Mouse (Mus musculus) CH12.LX (cell line): ENCODE results near the gene Lman1l. TPM values are rescaled to one million over a fixed set of nuclear protein-coding genes. Genes with fewer than 3 reads are reported as not detected.

Source experiments
- DNase-seq: peaks from one replicate; pipeline ENCODE4 v3.0.0-alpha.2; 2013; ENCODE audit errors: extremely low read depth
- H3K27ac ChIP-seq: 2 replicates; pipeline ENCODE4 v1.5.1; 2012; ENCODE audit warnings: low read depth, mild to moderate bottlenecking, control low read depth, moderate library complexity; ENCODE audit not compliant: insufficient read depth
- H3K27me3 ChIP-seq: replicated peaks from 2 replicates; pipeline ENCODE3; 2012; ENCODE audit warnings: inconsistent platforms
- H3K36me3 ChIP-seq, 2 experiments: replicated peaks in 1 of 2; 2 replicates each; pipeline versions ENCODE3 to v1.6.1; 2012; ENCODE audit warnings: inconsistent platforms in 1 of 2, low read length in 1 of 2, mild to moderate bottlenecking in 1 of 2, mixed read lengths in 1 of 2, moderate library complexity in 1 of 2; ENCODE audit not compliant: control insufficient read depth in 1 of 2, insufficient read depth in 1 of 2
- H3K4me1 ChIP-seq, 2 experiments: 2 replicates each; pipeline ENCODE4 v1.6.1; 2012; ENCODE audit warnings: inconsistent platforms in 1 of 2, moderate library complexity in 1 of 2; ENCODE audit not compliant: insufficient read depth in 2 of 2, control insufficient read depth in 1 of 2
- H3K4me2 ChIP-seq: 2 replicates; pipeline ENCODE4 v1.6.1; 2012; ENCODE audit warnings: low read depth, mild to moderate bottlenecking, control low read depth; ENCODE audit not compliant: poor library complexity, insufficient read depth, severe bottlenecking
- H3K4me3 ChIP-seq, 3 experiments: fragments of 150-350 bp in 1 of 3; sonication (generic) in 1 of 3; replicated peaks in 1 of 3; 2 replicates each; pipeline versions ENCODE3 to v1.5.1; 2011 to 2012; ENCODE audit warnings: low read depth in 2 of 3, low read length in 2 of 3, mild to moderate bottlenecking in 2 of 3, moderate library complexity in 2 of 3, control low read depth in 1 of 3, improper control_type of control experiment in 1 of 3, inconsistent platforms in 1 of 3, mixed read lengths in 1 of 3; ENCODE audit not compliant: poor library complexity in 1 of 3
- H3K79me2 ChIP-seq: replicated peaks from 2 replicates; pipeline ENCODE4 v1.6.1; 2012; ENCODE audit warnings: mild to moderate bottlenecking, moderate library complexity; ENCODE audit not compliant: control insufficient read depth, poor library complexity, insufficient read depth, severe bottlenecking; ENCODE audit errors: extremely low read depth
- H3K9ac ChIP-seq: 2 replicates; pipeline ENCODE4 v1.6.1; 2012; ENCODE audit warnings: low read depth, mild to moderate bottlenecking, control low read depth, moderate library complexity; ENCODE audit not compliant: insufficient read depth
- H3K9me3 ChIP-seq: replicated peaks from 2 replicates; pipeline ENCODE3; 2012; ENCODE audit warnings: low read length, inconsistent platforms, mixed read lengths
- BHLHE40 ChIP-seq: IDR thresholded peaks from 2 replicates; pipeline ENCODE4 v1.6.1; 2011; ENCODE audit warnings: mild to moderate bottlenecking, low read depth, low read length, improper control_type of control experiment
- CHD2 ChIP-seq: IDR thresholded peaks from 2 replicates; pipeline ENCODE4 v1.6.1; 2011; ENCODE audit warnings: low read length, improper control_type of control experiment
- E2F4 ChIP-seq: IDR thresholded peaks from 2 replicates; pipeline ENCODE4 v1.6.1; 2011; ENCODE audit warnings: low read depth, low read length, improper control_type of control experiment; ENCODE audit not compliant: insufficient replicate concordance
- ELF1 ChIP-seq: IDR thresholded peaks from 2 replicates; pipeline ENCODE4 v1.6.1; 2014; ENCODE audit warnings: low read depth, mild to moderate bottlenecking, inconsistent platforms, low read length, improper control_type of control experiment
- EP300 ChIP-seq: IDR thresholded peaks from 2 replicates; pipeline ENCODE4 v1.6.1; 2011; ENCODE audit warnings: low read length, improper control_type of control experiment
- ETS1 ChIP-seq: conservative IDR thresholded peaks from 2 replicates; pipeline ENCODE4 v1.6.1; 2012; ENCODE audit warnings: low read depth, mild to moderate bottlenecking, inconsistent platforms, low read length, improper control_type of control experiment, moderate library complexity
- GABPA ChIP-seq: IDR thresholded peaks from 2 replicates; pipeline ENCODE4 v1.6.1; 2012; ENCODE audit warnings: low read depth, low read length, improper control_type of control experiment, inconsistent platforms; ENCODE audit not compliant: insufficient replicate concordance
- IRF4 ChIP-seq: IDR thresholded peaks from 2 replicates; pipeline ENCODE4 v1.6.1; 2014; ENCODE audit warnings: low read depth, mild to moderate bottlenecking, inconsistent platforms, low read length, improper control_type of control experiment
- JUN ChIP-seq: IDR thresholded peaks from 2 replicates; pipeline ENCODE4 v1.6.1; 2011; ENCODE audit warnings: low read depth, mild to moderate bottlenecking, low read length, improper control_type of control experiment, moderate library complexity; ENCODE audit not compliant: insufficient read depth
- JUND ChIP-seq: conservative IDR thresholded peaks from 2 replicates; pipeline ENCODE4 v1.6.1; 2011; ENCODE audit warnings: low read depth, low read length, improper control_type of control experiment
- MAFK ChIP-seq: IDR thresholded peaks from 2 replicates; pipeline ENCODE4 v1.6.1; 2011; ENCODE audit warnings: low read length, improper control_type of control experiment; ENCODE audit not compliant: insufficient replicate concordance
- MAX ChIP-seq: IDR thresholded peaks from 2 replicates; pipeline ENCODE4 v1.6.1; 2011; ENCODE audit warnings: low read length, improper control_type of control experiment
- MXI1 ChIP-seq: IDR thresholded peaks from 2 replicates; pipeline ENCODE4 v1.6.1; 2011; ENCODE audit warnings: mild to moderate bottlenecking, low read depth, low read length, improper control_type of control experiment
- NELFE ChIP-seq: IDR thresholded peaks from 2 replicates; pipeline ENCODE4 v1.6.1; 2011; ENCODE audit warnings: low read depth, low read length, improper control_type of control experiment
- NRF1 ChIP-seq: IDR thresholded peaks from 2 replicates; pipeline ENCODE4 v1.6.1; 2014; ENCODE audit warnings: low read depth, mild to moderate bottlenecking, inconsistent platforms, low read length, improper control_type of control experiment, moderate library complexity
- POLR2A ChIP-seq: IDR thresholded peaks from 2 replicates; pipeline ENCODE4 v1.6.1; 2011; ENCODE audit warnings: low read depth, mild to moderate bottlenecking, improper control_type of control experiment, low read length
- RAD21 ChIP-seq: IDR thresholded peaks from 2 replicates; pipeline ENCODE4 v1.6.1; 2011; ENCODE audit warnings: low read depth, mild to moderate bottlenecking, low read length, improper control_type of control experiment, moderate library complexity
- SIN3A ChIP-seq: IDR thresholded peaks from 2 replicates; pipeline ENCODE4 v1.6.1; 2012; ENCODE audit warnings: low read length, improper control_type of control experiment, inconsistent platforms
- SMC3 ChIP-seq: IDR thresholded peaks from 2 replicates; pipeline ENCODE4 v1.6.1; 2011; ENCODE audit warnings: low read depth, low read length, improper control_type of control experiment
- TBP ChIP-seq: conservative IDR thresholded peaks from 2 replicates; pipeline ENCODE4 v1.6.1; 2011; ENCODE audit warnings: low read depth, low read length, improper control_type of control experiment
- TCF12 ChIP-seq: IDR thresholded peaks from 2 replicates; pipeline ENCODE4 v1.6.1; 2014; ENCODE audit warnings: low read depth, mild to moderate bottlenecking, inconsistent platforms, low read length, improper control_type of control experiment
- UBTF ChIP-seq: IDR thresholded peaks from 2 replicates; pipeline ENCODE4 v1.6.1; 2012; ENCODE audit warnings: low read depth, mild to moderate bottlenecking, inconsistent platforms, low read length, improper control_type of control experiment, moderate library complexity
- USF1 ChIP-seq: IDR thresholded peaks from 2 replicates; pipeline ENCODE4 v1.6.1; 2014; ENCODE audit warnings: low read depth, mild to moderate bottlenecking, inconsistent platforms, low read length, improper control_type of control experiment
- USF2 ChIP-seq: conservative IDR thresholded peaks from 2 replicates; pipeline ENCODE4 v1.6.1; 2011; ENCODE audit warnings: low read depth, low read length, improper control_type of control experiment
- ZNF384 ChIP-seq: IDR thresholded peaks from 2 replicates; pipeline ENCODE4 v1.6.1; 2012; ENCODE audit warnings: low read depth, low read length, improper control_type of control experiment, inconsistent platforms
- dilution Hi-C: fragments of 300-500 bp; cut with MboI; formaldehyde crosslinking; loops from 2 replicates; pipeline ENCODE4 v1.14.3; 2020; ENCODE audit warnings: low sequenced_read_pairs; ENCODE audit not compliant: extremely low pct_unique_long_range_greater_than_20kb, extremely low pct_ligation_motif_present
- in situ Hi-C: fragments of 300-500 bp; cut with MboI; formaldehyde crosslinking; loops from 3 replicates; pipeline ENCODE4 v1.14.3; 2019; ENCODE audit warnings: low sequenced_read_pairs, low pct_ligation_motif_present, low pct_unique_long_range_greater_than_20kb, mixed read lengths
- polyA plus RNA-seq: library from polyadenylated mRNA; unstranded; fragments of >175 nt; gene quantifications from 2 replicates; pipeline ENCODE4 v1.2.1, GENCODE M21; 2012; ENCODE audit warnings: low read depth; ENCODE audit not compliant: insufficient read length
- total RNA-seq, 2 experiments: library from RNA; depleted of rRNA; stranded (reverse); fragments of 300-350 nt in 1 of 2; fragments of >200 nt in 1 of 2; gene quantifications; 2 replicates each; pipeline ENCODE4 v1.2.3; 2012 to 2014

Lman1l gene
- total and polyA plus RNA-seq, 3 experiments, result 0.19 TPM; not detected in 2

DNA sequence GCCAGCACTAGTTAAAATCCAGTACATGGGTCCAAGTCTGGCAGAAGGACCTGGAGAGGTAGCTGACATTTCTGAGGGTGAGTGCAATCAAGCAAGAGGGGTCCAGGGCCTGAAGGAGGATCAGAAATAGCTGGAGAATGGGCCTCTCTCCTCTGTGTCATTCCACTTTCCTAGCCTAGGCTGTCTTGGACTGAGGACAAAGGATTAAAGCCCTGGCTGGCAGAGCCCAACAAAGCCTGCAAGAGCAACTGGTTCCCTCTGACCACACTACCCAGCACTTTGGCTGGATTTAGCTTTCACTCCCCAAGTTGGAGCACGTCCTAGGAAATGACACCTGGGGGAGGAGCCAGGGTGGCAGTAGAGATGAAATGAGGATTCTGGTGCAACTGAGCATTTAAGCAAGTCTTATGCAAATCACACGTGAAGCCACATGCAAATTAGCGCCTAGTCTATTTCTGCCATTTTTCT is 10.2 kb downstream of the Lman1l start:
- TF ChIP-seq BHLHE40 (peak; percentile 89), NELFE (no peak), ZNF384 (no peak), USF1 (no peak)
- H3K4me3 ChIP-seq, result no peak overlapping the region
- no peak overlapping the region for H3K27ac ChIP-seq
- dilution Hi-C loops, result no loop called here
- peaks cover 6 to 20% of the 10 kb centered on the region in 2 experiments for H3K4me1 ChIP-seq
- H3K9ac ChIP-seq, result no peak overlapping the region
- in situ Hi-C loops, result no loop called here
- peaks cover 9% of the 10 kb centered on the region for H3K27me3 ChIP-seq
- DNase-seq, result no peak
- no peaks in the 10 kb centered on the region for H3K79me2 ChIP-seq
- no peak overlapping the region for H3K4me2 ChIP-seq
- H3K36me3 ChIP-seq, result no peaks in the 10 kb centered on the region
- no peaks in the 10 kb centered on the region for H3K9me3 ChIP-seq

DNA sequence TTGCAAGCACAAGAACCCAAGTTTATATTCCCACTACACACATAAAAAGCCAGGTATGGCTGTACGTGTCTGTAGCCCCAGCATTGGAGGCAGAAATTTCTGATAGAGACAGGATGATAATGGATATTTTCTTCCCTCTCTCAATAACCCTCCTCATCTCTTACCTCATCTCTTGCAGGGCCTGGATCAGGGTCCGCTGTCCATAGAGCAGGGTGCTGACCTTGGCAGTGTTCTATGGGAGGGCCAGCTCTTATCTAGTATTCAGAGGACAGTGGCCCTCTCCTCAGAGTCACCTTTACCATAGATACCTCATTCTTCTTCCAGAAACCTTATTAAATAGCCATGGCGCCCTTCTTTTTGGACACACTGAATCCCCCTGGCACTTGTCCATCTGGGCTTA is 10.8 kb downstream of the Lman1l start:
- no peaks in the 10 kb centered on the region for H3K36me3 ChIP-seq
- H3K9me3 ChIP-seq, result no peaks in the 10 kb centered on the region
- no peak for DNase-seq
- no peak overlapping the region for H3K4me3 ChIP-seq
- TF ChIP-seq TBP (no peak), EP300 (no peak), CHD2 (no peak), GABPA (no peak), TCF12 (no peak), JUN (no peak), MAX (no peak), NELFE (no peak), RAD21 (no peak), ETS1 (no peak)
- H3K79me2 ChIP-seq, result no peaks in the 10 kb centered on the region
- H3K4me1 ChIP-seq, result peaks cover 6 to 20% of the 10 kb centered on the region in 2 experiments
- H3K27ac ChIP-seq, result no peak overlapping the region
- in situ Hi-C loops (no loop called here), dilution Hi-C loops (no loop called here)
- H3K9ac ChIP-seq, result no peak overlapping the region
- H3K4me2 ChIP-seq, result no peak overlapping the region
- H3K27me3 ChIP-seq, result peaks cover 9% of the 10 kb centered on the region

DNA sequence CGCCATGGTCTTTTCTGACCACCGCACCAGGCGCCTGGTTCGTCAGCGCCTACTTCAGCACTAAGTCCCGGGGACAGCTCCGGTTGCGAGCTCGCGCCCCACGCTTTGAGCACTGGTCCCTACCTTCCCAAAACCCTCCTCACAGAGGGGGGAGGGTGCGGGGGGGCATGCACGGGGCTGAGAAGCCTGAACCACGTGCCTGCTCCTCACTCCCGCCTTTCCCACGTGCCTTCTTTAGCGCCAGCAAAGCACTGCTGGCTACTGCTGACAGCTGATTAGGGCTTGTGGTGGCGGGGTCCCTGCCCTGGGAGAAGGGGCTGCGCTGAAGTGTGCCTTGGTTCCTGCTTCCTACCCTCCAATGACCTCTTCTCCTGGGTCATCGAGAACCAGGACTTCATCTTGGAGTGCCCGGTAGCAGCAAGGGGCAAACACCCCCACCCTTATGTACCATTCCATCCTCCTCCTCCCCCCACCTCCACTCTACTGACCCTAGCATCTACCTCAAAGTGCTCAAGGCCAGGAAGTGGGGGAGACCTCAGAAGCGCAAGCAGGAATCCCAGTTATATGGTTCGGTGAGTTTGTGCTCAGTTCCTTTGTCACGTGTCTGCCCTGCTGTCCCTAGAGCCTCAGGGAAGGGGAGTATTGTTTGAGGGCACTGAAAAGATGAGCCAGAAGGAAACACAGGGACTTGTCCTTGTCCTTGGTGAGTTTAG is 14.3 kb downstream of the Lman1l start, which contains the start of gene Cplx3:
TSS of gene Cplx3 (minus strand) at position 143 of the 713 bp plus-strand sequence.
- Histone ChIP-seq H3K27ac (no peak within 1 kb of the TSS), H3K9me3 (no peaks in the 10 kb centered on the region), H3K4me2 (no peak within 1 kb of the TSS), H3K4me1 (peaks cover 6 to 18% of the 10 kb centered on the region in 2 experiments), H3K4me3 (no peak within 1 kb of the TSS), H3K9ac (no peak within 1 kb of the TSS), H3K27me3 (peaks cover 4% of the 10 kb centered on the region), H3K36me3 (no peaks in the 10 kb centered on the region), H3K79me2 (no peaks in the 10 kb centered on the region)
- DNase-seq, result no peak
- dilution Hi-C loops, result no loop called here
- in situ Hi-C loops, result no loop called here
- TF ChIP-seq JUN (no peak), ELF1 (no peak), MAFK (no peak), SIN3A (no peak), UBTF (no peak), POLR2A (no peak), EP300 (no peak), JUND (no peak), SMC3 (no peak), GABPA (no peak), MXI1 (no peak), IRF4 (no peak), ETS1 (no peak), NELFE (no peak), USF2 (no peak), TCF12 (no peak), NRF1 (no peak), E2F4 (no peak)
